Mouse (Mus musculus) MN1 (cell line): ENCODE results near the gene Acap2.

Source experiments
- DNase-seq: peaks from one replicate; pipeline ENCODE4 v3.0.0-alpha.2; 2016; ENCODE audit warnings: low spot score

Gene Acap2

GRCm38 (mm10) chr16:31205726-31206125 is 4.7 kb upstream of the Acap2 start:
- DNase-seq: no peak

- no peak for DNase-seq
Observed at GRCm38 (mm10) chr16:31205187-31205586, 4.1 kb upstream of the Acap2 start.

- no peak for DNase-seq
Observed at GRCm38 (mm10) chr16:31204216-31204615, 3.2 kb upstream of the Acap2 start.

- DNase-seq: no peak
Observed at GRCm38 (mm10) chr16:31201704-31202103, 659 bp upstream of the Acap2 start.

GRCm38 (mm10) chr16:31199926-31200789 is 887 bp downstream of the Acap2 start:
- DNase-seq: peak; percentile 58

GRCm38 (mm10) chr16:31199591-31199925 is 1.5 kb downstream of the Acap2 start:
- no peak for DNase-seq

GRCm38 (mm10) chr16:31196971-31197370 is 4.1 kb downstream of the Acap2 start:
- DNase-seq: no peak

GRCm38 (mm10) chr16:31192526-31192925 is 8.5 kb downstream of the Acap2 start:
- no peak for DNase-seq

- DNase-seq: no peak
Observed at GRCm38 (mm10) chr16:31191818-31192217, 9.2 kb downstream of the Acap2 start.

- DNase-seq: no peak
Observed at GRCm38 (mm10) chr16:31190426-31190825, 10.6 kb downstream of the Acap2 start.

- DNase-seq: no peak
Observed at GRCm38 (mm10) chr16:31189291-31189690, 11.8 kb downstream of the Acap2 start.

- DNase-seq: no peak
Observed at GRCm38 (mm10) chr16:31188799-31189198, 12.2 kb downstream of the Acap2 start.

- DNase-seq: peak; percentile 41
Observed at GRCm38 (mm10) chr16:31188270-31188669, 12.8 kb downstream of the Acap2 start.

GRCm38 (mm10) chr16:31187192-31187591 is 13.9 kb downstream of the Acap2 start:
- DNase-seq: no peak

GRCm38 (mm10) chr16:31185757-31186156 is 15.3 kb downstream of the Acap2 start:
- DNase-seq: no peak

- no peak for DNase-seq
Observed at GRCm38 (mm10) chr16:31184727-31185126, 16.3 kb downstream of the Acap2 start.

GRCm38 (mm10) chr16:31182576-31182975 is 18.5 kb downstream of the Acap2 start:
- DNase-seq: no peak

- DNase-seq: no peak
Observed at GRCm38 (mm10) chr16:31180843-31181242, 20.2 kb downstream of the Acap2 start.

GRCm38 (mm10) chr16:31179384-31179783 is 21.7 kb downstream of the Acap2 start:
- DNase-seq: no peak

- no peak for DNase-seq
Observed at GRCm38 (mm10) chr16:31174880-31175638, 26.0 kb downstream of the Acap2 start.

GRCm38 (mm10) chr16:31172229-31172628 is 28.8 kb downstream of the Acap2 start:
- no peak for DNase-seq

- DNase-seq: no peak
Observed at GRCm38 (mm10) chr16:31171418-31171817, 29.6 kb downstream of the Acap2 start.

GRCm38 (mm10) chr16:31170297-31170696 is 30.7 kb downstream of the Acap2 start:
- no peak for DNase-seq
